Mouse (Mus musculus): ENCODE measurements around the gene Upb1. TPM values are rescaled to one million over a fixed set of nuclear protein-coding genes. Genes with fewer than 3 reads are reported as not detected.

The Upb1 gene
- not detected for total RNA-seq (2023)

DNA sequence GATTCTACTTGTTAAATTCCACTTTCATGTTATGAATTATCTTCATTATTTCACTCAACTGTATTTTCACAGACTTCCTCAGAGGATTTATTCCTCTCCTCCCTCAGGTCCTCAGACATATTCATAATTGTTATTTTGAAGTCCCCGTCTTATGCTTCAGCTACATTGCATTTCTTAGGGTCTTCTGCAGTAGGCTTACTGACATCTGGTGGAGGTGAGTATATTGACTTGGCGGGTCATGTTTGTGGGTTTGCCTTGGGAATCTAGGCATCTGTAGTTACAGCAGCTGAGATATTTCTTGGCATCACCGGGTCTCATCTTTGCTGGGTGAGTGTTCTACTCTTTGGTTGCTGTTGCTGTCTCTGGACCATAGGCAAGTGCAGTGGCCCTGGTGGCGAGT is at the start of gene Upb1:
Gene Upb1, plus strand, starts transcription at position 158 of the 400 bp plus-strand sequence.

Other genes starting within 250 kb of the Upb1 start
- gene Specc1l, start 189.0 kb upstream of the Upb1 start, total RNA-seq (2023) = 56.8 TPM
- 16.8 TPM for gene Adora2a, start 84.2 kb upstream of the Upb1 start, total RNA-seq (2023)
- gene Snrpd3, start 116.4 kb downstream of the Upb1 start, total RNA-seq (2023) = 110 TPM
- gene Gucd1, start 116.9 kb downstream of the Upb1 start, total RNA-seq (2023) = 70.1 TPM
- gene Lrrc75b, start 159.2 kb downstream of the Upb1 start, total RNA-seq (2023) = 6.7 TPM
- 19.3 TPM for gene Ggt1, start 160.5 kb downstream of the Upb1 start, total RNA-seq (2023)
- gene Ggt5, start 188.2 kb downstream of the Upb1 start, total RNA-seq (2023) = 30.5 TPM
- 4.7 TPM for gene Susd2, start 242.9 kb downstream of the Upb1 start, total RNA-seq (2023)

Data from CD4-positive naive resting alpha-beta T cell, adult 57 days (primary cell).